Mouse (Mus musculus): Measurements from ENCODE around the gene Qsox2. TPM values are rescaled to one million over a fixed set of nuclear protein-coding genes. Genes with fewer than 3 reads are reported as not detected.
A peak's percentile ranks its signal among the peaks of the same experiment; 100 is the strongest.

Qsox2 gene
- total RNA-seq, 1 experiment from 2014 or later: 2.8 TPM

DNA sequence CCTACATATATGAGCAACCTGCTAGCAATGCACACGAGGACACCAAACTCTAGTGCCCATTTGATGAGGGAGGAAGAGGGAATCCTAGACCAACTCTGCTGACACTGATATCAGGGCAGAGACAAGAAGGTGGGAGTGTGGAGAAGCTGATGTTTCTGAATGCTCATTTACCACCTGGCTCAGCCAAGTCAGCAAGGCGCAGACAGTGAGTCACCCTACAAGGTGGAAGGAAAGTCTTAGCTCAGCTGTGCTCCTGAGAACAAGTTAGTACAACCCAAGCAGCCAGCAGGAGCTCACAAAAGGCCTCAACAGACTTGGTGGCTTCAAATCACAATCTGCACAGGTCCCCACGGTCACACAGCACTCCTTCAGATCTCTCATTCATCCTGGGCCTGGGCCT, 6.0 kb downstream of the Qsox2 start:
- no peak for ATAC-seq (replicated peaks; ENCODE audit: insufficient number of reproducible peaks, low FRiP score, low TSS enrichment, poor library complexity, severe bottlenecking)

DNA sequence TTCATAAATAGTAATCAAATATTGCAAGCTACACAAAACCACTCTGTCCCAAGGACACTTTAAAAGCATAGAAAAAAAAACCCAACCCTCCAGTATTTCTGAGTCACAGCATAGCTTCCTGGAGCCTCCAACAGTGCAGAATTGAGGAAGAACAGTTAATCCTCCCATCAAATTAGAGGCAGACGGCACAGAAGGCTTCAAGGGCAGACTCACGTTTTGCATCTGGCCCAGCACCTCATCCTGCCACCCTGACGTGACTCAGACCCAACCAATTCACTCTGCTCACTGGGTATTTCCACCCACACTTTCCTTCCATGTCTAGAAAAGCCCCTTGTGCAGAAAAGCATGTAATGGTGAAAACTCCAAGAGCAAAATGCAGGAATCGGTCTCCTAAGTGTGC, 7.1 kb downstream of the Qsox2 start:
- no peak for ATAC-seq (replicated peaks; ENCODE audit: insufficient number of reproducible peaks, low FRiP score, low TSS enrichment, poor library complexity, severe bottlenecking)

DNA sequence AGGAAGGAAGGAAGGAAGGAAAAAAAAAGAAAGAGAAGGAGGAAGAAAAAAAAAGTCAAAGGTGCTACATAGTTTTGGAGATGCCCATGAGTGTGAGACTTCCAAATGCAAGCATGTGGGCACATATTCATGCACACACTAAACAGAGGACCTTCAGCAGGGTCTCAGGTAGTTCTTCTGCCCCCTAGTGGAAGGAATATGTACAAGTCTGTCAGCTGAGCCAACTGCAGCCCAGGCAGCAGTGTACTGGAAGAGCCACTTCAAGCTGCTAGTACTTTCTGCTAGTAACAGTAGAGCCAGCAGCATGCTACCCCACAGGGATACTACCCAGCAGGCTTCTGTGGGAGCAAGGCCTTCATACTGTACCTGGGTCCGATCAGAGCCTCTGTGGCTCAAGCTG, 9.5 kb downstream of the Qsox2 start:
- peak; percentile 68; the same call in 1 of the 2 replicates for ATAC-seq (replicated peaks; ENCODE audit: insufficient number of reproducible peaks, low FRiP score, low TSS enrichment, poor library complexity, severe bottlenecking)

DNA sequence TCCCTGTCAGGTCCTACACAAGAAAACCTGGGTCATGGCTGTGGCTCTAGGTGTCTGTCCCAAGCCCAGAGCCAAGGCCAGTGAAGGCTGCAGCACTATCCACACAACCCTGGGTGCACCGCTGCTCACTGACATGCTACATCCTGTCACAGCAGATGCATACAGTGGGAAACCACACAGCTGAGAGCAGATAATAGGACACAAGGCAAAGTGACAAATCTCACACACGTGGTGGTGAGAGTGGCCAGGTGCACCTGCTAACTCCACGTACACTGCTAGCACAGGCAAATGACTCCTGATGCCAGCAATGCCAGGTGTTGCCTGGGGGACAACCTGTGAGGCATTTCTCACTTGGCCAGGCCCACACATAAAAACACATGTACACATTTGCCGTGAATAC, 12.1 kb downstream of the Qsox2 start:
- ATAC-seq (replicated peaks; ENCODE audit: insufficient number of reproducible peaks, low FRiP score, low TSS enrichment, poor library complexity, severe bottlenecking): no peak

DNA sequence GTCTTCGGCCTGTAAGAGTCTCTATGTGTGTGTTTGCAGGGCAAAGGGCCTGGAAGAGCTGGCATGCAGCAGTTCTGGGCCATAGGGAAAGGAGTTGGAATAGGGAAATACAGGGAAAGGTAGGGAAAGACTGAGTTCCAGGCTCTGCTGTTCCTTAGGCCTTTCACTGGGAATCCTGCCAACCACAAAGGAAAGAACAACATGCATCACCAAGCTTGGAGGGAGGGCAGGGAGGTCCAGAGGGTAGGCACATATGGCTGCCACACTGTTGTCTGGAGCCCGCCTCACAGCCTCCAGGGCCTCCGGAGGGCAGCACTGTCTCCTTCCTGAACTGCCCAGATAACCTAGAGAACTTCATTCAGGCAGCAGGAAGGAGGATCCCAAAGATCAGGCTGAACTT, 13.4 kb downstream of the Qsox2 start:
- no peak for ATAC-seq (replicated peaks; ENCODE audit: insufficient number of reproducible peaks, low FRiP score, low TSS enrichment, poor library complexity, severe bottlenecking)

DNA sequence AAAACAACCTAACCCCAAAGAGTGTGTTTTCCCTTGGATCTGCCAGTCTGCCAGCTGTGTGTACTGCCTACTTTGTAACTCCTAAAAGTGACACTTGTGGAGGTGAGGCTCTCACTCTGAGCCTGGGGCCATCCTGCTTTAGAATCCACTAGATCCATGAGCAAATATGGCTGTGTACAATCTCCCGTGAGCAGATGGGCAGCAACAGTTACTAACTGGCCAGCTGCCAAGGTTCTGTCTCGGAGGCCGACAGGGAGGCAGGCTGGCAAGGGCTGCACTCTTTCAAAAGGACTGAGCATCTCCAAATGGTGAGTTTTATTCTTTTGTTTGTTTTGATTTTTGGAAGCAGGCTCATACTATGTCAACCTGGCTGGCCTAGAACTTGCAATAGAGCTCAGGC, 22.8 kb downstream of the Qsox2 start:
- no peak for ATAC-seq (replicated peaks; ENCODE audit: insufficient number of reproducible peaks, low FRiP score, low TSS enrichment, poor library complexity, severe bottlenecking)

DNA sequence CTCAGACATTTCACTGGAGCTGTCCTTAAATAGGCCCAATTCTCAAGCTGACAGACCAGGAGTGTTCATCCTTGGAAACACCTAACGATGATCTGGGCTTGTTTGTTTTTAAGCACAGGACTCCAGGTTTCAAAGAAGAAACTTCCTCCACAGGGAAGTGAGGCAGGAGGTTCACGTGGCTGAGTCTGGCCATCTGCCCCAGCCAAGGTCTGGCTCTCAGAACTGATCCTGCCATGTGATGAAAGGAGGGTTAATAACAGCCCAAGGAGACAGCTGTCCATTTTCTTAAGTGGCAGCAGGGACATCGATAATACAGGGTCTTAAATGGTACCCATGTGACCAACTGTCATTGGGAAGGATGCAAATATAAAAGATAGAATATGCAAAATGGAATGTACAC, 27.8 kb downstream of the Qsox2 start:
- no peak for ATAC-seq (replicated peaks; ENCODE audit: insufficient number of reproducible peaks, low FRiP score, low TSS enrichment, poor library complexity, severe bottlenecking)

DNA sequence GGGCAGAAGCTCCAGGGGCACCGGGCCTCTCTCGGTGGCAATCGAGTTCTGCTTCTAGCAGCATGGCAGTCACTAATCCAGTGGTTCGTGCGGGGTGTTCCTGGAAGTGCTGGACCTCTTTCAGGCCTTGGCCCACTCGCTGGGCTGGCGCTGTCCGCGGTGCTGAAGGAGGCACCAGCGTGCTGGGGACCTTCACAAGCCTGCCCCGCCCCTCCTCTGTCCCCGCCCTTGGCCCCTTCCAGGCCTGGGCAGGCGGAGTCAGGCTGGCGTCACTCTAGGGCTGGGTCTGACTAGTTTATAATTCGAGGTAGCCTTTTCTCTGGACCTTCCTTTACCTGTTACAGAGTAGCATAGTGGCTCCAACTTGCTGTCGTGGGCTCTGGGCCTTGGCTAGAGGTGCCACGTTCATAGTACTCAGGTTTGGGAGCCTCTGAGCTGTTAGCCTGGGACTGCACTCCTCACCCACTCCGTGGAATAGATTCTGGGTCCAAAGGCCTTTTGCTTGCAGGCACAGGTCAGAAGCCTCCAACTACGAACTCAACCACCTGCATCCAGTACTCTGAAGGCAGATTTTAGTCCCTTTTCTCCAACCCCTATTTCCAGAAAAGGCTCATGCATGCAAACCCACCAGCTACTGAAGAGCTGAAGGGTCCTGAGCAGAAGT, 29.1 kb downstream of the Qsox2 start, which contains the start of gene Lhx3:
Lhx3 (minus strand) TSS at position 164 of the 664 bp plus-strand sequence.
- ATAC-seq (replicated peaks; ENCODE audit: insufficient number of reproducible peaks, low FRiP score, low TSS enrichment, poor library complexity, severe bottlenecking): no peak

DNA sequence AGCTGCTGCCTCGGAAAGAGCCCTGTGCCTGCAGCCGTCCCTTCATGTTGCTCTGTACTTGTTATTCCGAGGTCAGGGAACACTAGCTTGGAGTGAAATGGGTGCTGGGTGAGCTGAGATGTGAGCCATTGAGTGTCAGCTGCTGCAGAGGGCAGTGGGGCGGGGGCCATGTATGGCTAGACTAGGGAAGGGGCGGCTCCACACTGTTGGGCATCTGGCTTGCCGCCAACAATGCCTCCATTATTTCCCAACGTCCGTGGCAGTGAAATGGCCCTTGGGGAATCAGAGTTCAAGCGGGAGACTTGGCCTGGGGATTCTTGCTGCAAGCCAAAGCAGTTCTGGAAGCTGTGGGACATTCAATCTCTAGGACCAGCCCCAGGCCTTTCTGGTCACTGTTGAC, 29.8 kb downstream of the Qsox2 start:
- ATAC-seq (replicated peaks; ENCODE audit: insufficient number of reproducible peaks, low FRiP score, low TSS enrichment, poor library complexity, severe bottlenecking): no peak

DNA sequence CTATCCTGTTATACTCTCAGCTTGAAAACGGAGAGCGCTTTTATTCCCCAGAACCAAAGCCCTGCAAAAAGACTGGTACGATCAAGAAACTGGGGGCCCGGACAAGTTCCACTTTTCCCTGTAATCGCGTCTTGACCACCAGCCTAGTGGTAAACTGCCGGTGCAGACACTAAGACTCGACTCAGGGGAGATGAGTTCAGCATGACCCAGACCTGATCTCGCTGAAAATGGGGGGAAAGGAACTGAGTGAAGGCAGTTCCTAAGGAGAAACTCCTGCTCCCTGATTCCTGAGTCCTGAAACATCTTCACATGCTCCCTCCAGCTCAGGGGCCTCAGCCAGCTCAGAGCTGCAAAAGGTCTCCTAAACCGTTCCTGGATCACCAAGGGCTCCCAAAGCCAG, 31.6 kb downstream of the Qsox2 start:
- no peak for ATAC-seq (replicated peaks; ENCODE audit: insufficient number of reproducible peaks, low FRiP score, low TSS enrichment, poor library complexity, severe bottlenecking)

DNA sequence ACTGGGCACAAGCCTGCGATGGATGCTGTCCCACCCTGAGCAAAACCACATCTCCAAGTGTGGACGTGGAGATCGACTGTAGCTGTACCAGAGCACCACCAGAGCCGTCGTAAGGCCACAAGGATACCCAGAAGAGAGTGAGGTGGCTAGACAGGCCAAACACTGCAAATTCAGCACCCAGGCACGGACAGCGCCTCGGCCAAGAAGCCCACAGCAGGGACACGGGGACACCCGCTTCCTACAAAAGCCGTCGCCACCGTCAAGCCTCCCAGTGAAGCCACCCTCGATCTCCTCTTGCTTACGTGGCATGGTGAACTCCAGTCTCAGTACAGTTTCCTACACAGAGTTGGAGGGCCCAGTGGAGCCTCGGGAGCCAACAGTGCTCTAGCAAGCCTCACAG, 32.2 kb downstream of the Qsox2 start:
- no peak for ATAC-seq (replicated peaks; ENCODE audit: insufficient number of reproducible peaks, low FRiP score, low TSS enrichment, poor library complexity, severe bottlenecking)

DNA sequence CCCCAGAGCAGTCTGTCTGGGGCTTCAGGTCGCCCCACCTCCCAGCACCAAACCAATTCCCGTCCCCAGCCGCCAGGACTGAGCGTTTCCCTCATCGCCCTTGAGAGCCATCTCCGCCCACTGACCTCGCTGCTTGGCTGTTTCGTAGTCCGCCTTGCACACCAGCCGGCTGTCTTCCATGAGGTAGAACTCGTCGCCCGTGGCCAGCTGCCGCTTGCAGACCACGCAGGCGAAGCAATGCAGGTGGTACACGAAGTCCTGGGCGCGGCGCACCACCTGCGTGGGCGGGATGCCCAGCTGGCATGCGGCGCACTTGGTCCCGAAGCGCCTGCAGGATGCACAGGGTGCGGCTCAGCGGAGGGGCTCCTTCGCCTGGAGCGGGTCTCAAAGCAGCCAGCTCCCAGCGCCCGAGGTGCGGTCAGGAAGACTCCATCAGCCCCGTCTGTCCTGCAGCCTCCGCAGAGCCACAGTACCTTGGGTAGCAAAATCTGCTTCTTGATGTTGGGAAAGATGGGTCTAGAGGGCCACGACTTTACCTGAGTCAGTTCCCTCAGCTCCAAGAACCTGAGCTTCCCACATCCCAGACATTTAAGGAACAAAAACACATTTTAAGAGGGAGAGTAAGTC, 34.4 kb downstream of the Qsox2 start:
- ATAC-seq (replicated peaks; ENCODE audit: insufficient number of reproducible peaks, low FRiP score, low TSS enrichment, poor library complexity, severe bottlenecking): no peak

DNA sequence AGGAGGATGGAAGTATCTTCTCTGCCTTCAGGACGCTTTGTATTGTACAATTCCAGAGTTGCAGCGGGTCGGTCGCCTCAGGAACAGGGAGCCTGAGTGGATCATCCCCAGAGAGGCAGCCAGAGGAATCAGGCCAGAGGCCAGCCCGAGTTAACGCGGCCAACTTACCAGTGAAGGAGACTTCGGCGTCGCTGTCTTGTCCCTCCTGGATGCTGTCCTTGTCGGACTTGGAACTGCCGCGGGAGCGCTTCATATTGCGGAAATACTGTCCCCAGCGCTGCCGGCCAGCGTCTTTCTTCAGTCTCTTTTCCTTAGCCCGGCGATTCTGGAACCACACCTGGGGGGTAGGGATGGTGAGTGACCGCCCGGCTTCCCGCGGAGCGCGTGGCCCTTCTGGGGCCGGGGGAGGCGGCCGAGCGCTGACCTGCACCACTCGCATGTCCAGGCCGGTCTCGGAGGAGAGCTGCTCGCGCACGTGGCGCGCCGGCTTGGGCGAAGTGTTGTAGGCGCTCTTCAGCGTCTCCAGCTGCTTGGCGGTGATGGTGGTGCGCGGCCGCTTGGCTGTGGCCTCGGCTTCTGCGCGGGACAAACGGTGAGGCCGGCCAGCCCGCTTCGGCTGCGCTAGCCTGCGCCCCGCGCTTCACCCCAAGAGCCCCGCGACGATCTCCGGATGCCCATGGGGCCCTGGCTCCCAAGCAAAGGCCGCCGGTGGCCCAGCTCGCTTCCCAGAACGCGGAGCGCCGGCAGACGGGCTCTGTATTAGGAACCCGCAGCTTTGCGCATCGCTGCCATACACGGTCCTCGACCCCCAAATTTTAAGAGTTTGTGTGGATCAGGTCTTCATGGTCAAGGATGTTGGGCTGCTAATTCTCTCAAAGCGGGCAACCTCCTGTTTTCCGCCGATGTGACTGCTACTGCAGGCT, 35.1 kb downstream of the Qsox2 start:
- no peak for ATAC-seq (replicated peaks; ENCODE audit: insufficient number of reproducible peaks, low FRiP score, low TSS enrichment, poor library complexity, severe bottlenecking)

DNA sequence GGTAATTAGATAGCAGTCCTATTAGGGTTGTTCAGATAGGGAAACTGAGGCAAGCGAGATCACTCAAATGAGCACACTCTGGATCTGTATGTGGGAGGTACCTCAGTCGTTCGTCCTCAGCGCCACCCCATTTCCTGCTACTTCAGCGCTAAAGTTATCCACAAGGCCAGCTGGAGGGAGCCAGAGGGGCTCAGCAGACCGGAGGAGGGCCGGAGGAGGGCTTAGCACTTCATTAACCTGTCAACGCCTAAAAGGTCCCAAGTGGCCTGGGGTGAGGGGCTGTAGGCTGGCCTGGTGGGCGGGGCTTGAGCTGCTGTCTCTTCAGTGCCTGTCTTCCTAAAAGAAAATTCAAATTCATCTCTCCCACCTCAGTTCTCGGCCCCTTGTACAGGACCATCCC, 38.8 kb downstream of the Qsox2 start:
- no peak for ATAC-seq (replicated peaks; ENCODE audit: insufficient number of reproducible peaks, low FRiP score, low TSS enrichment, poor library complexity, severe bottlenecking)

DNA sequence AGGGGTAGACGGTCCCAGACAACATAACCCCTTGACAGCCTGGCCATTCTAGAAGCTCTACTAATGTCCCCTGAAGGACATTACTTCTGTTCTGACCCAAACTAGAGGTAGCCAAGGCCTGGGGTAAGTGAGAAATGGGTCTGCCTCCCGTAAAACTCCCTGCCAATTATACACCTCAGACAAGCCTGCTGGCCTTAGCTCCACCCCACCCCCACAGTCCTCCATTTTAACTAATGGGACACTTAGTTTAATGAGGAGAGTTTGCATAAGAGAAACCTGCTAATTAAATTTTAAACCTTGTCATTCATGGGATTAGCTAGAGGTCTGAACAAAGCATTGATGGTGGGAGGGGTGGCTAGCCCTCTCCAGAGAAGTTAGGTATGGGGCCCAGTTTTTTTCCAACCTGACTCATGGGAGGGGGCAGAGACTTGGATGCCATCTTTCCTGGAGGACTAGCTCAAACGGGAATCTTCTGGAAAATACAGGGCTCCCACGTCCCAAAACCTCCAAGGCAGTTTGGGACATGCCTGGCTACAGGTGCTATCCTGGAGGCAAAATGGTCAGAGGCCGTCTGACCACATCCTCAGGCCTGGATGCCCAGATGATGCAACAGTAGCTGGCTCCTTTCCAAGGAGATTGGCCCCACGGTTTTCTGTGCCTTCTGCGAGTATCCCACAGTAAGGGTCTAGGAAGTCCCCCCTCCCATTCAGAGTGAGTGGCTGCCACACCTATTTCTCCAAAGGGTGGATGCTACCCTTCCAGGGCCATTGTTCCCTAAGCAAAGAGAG, 42.6 kb downstream of the Qsox2 start:
- ATAC-seq (replicated peaks; ENCODE audit: insufficient number of reproducible peaks, low FRiP score, low TSS enrichment, poor library complexity, severe bottlenecking): no peak

DNA sequence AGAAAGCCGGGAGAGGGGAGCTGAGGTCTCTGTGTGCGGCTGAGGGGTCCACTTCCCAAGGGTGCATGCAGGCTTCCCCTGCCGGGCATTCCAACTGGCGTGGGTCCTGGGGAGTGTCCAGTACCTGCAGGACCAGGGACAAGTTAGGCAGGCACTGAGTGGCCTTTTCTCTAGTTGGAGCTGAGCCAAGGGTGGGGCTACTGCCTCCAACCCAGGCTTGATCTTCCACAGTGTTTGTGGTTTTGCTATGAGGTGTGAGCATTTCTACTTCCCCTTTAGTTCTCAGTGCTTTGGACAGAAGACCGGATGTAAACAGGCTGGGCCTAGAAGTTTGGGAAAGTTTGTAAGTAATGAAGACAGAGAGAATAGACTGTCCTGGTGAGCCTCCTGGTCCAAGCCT, 48.8 kb downstream of the Qsox2 start:
- peak; percentile 90 for ATAC-seq (replicated peaks; ENCODE audit: insufficient number of reproducible peaks, low FRiP score, low TSS enrichment, poor library complexity, severe bottlenecking)

DNA sequence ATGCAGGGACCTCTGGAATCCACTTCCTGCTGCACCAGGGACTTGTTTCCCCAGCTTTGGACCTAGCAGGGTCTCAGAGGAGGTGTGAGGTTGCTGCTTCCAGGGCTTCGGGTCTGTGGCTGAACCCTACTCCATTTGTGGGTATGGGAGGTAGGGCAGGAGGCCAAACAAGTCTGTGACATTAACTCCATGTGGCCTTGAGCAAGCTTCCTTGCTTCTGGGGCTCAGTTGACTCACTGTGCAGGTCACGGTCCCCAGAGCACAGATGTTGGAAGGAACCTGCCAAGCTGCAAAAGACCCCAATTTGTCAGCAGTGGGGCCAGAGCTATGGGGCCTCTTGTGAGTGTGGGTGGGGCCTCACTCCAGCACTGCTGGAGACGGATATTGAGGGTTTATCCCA, 53.0 kb downstream of the Qsox2 start:
- no peak for ATAC-seq (replicated peaks; ENCODE audit: insufficient number of reproducible peaks, low FRiP score, low TSS enrichment, poor library complexity, severe bottlenecking)

DNA sequence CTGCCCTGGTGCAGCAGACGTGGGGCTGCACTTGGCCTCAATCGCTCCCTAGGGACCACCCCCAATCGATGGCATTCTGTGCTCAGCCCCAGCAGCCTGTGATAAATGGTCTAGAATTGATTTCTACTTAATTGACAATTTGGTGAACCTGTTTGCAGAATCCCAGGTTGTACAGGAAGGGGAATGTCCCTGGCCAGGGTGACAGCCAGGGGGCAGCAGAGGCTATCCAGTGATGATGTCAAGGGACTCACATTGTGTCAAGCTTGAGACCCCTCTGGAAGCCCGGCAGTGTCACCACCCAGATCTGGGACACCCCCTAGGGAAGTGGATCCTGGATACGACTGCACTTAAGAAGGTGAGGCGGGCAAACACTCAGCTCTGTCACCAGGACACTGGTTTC, 54.7 kb downstream of the Qsox2 start:
- no peak for ATAC-seq (replicated peaks; ENCODE audit: insufficient number of reproducible peaks, low FRiP score, low TSS enrichment, poor library complexity, severe bottlenecking)

DNA sequence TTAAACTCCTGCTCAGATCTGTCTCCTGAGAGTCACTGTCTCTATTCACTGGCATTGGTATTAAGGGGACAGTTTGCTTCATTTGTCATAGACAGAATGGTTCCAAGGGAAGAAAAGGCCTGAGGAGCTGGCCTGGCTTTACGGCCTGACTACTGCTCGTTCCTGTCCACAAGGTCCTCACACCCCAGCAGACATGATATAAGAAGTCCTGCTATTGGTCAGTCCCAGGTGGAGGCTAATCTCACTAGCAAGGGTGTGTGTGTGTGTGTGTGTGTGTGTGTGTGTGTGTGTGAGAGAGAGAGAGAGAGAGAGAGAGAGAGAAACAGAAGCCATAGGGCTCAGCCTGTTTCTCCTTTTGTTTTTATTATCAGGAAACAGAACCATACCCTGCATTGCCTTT, 60.1 kb downstream of the Qsox2 start:
- ATAC-seq (replicated peaks; ENCODE audit: insufficient number of reproducible peaks, low FRiP score, low TSS enrichment, poor library complexity, severe bottlenecking): no peak
